Mouse (Mus musculus): ENCODE results near the gene Tac2. TPM values are rescaled to one million over a fixed set of nuclear protein-coding genes. Genes with fewer than 3 reads are reported as not detected.
"Not testable (repeated sequence)": the region's sequence is repeated elsewhere in the genome, so short reads cannot be mapped to it uniquely, and the experiment has no call there.

The Tac2 gene
- polyA plus RNA-seq, 1 experiment from 2014 or later: 0.32 TPM

- H3K9me3 ChIP-seq (ENCODE audit: control insufficient read depth, low read length); H3K4me3 ChIP-seq (ENCODE audit: low read depth, low read length); H3K36me3 ChIP-seq (ENCODE audit: control insufficient read depth, insufficient read depth, low read length); H3K27me3 ChIP-seq (ENCODE audit: control insufficient read depth, insufficient read depth, low read length); H3K4me2 ChIP-seq (ENCODE audit: low read depth, low read length); ATAC-seq (ENCODE audit: low read depth); H3K27ac ChIP-seq (ENCODE audit: low read depth, low read length); H3K9ac ChIP-seq (replicated peaks; ENCODE audit: low read depth, low read length); H3K4me1 ChIP-seq (ENCODE audit: control insufficient read depth, insufficient read depth, low read length): not testable (repeated sequence)
- 85% methylated on average over 10 of the region's 10 CpGs for WGBS
Observed at GRCm38 (mm10) chr10:127762926-127763325, 38.6 kb downstream of the Tac2 start.

GRCm38 (mm10) chr10:127763914-127764680 lies 39.8 kb downstream of the Tac2 start:
- H3K9ac ChIP-seq (replicated peaks; ENCODE audit: low read depth, low read length): no peak overlapping the region
- 73% methylated on average over 12 of the region's 12 CpGs for WGBS

GRCm38 (mm10) chr10:127766564-127766963 lies 42.3 kb downstream of the Tac2 start:
- Histone ChIP-seq H3K4me2 (ENCODE audit: low read depth, low read length) (no peak overlapping the region), H3K4me3 (ENCODE audit: low read depth, low read length) (no peak overlapping the region), H3K9ac (replicated peaks; ENCODE audit: low read depth, low read length) (no peak overlapping the region), H3K9me3 (ENCODE audit: control insufficient read depth, low read length) (no peaks in the 10 kb centered on the region), H3K4me1 (ENCODE audit: control insufficient read depth, insufficient read depth, low read length) (no peaks in the 10 kb centered on the region), H3K36me3 (ENCODE audit: control insufficient read depth, insufficient read depth, low read length) (no peaks in the 10 kb centered on the region), H3K27ac (ENCODE audit: low read depth, low read length) (no peak overlapping the region), H3K27me3 (ENCODE audit: control insufficient read depth, insufficient read depth, low read length) (no peaks in the 10 kb centered on the region)
- no peak for ATAC-seq (ENCODE audit: low read depth)
- 93% methylated on average over 1 of the region's 1 CpGs for WGBS

More at GRCm38 (mm10) chr10:127763914-127764680, 39.8 kb downstream of the Tac2 start:
- H3K4me3 ChIP-seq (ENCODE audit: low read depth, low read length): no peak overlapping the region
- H3K9me3 ChIP-seq (ENCODE audit: control insufficient read depth, low read length): no peaks in the 10 kb centered on the region
- no peaks in the 10 kb centered on the region for H3K4me1 ChIP-seq (ENCODE audit: control insufficient read depth, insufficient read depth, low read length)
- no peaks in the 10 kb centered on the region for H3K36me3 ChIP-seq (ENCODE audit: control insufficient read depth, insufficient read depth, low read length)
- no peak overlapping the region for H3K4me2 ChIP-seq (ENCODE audit: low read depth, low read length)
- H3K27me3 ChIP-seq (ENCODE audit: control insufficient read depth, insufficient read depth, low read length): no peaks in the 10 kb centered on the region
- ATAC-seq (ENCODE audit: low read depth): no peak
- no peak overlapping the region for H3K27ac ChIP-seq (ENCODE audit: low read depth, low read length)

- Histone ChIP-seq H3K27ac (ENCODE audit: low read depth, low read length) (no peak within 1 kb of the TSS), H3K9ac (replicated peaks; ENCODE audit: low read depth, low read length) (no peak within 1 kb of the TSS), H3K36me3 (ENCODE audit: control insufficient read depth, insufficient read depth, low read length) (no peaks in the 10 kb centered on the region), H3K9me3 (ENCODE audit: control insufficient read depth, low read length) (no peaks in the 10 kb centered on the region), H3K4me1 (ENCODE audit: control insufficient read depth, insufficient read depth, low read length) (no peaks in the 10 kb centered on the region), H3K4me3 (ENCODE audit: low read depth, low read length) (no peak within 1 kb of the TSS), H3K27me3 (ENCODE audit: control insufficient read depth, insufficient read depth, low read length) (no peaks in the 10 kb centered on the region), H3K4me2 (ENCODE audit: low read depth, low read length) (no peak within 1 kb of the TSS)
- no peak for ATAC-seq (ENCODE audit: low read depth)
- 85% methylated on average over 2 of the region's 2 CpGs for WGBS
Observed at GRCm38 (mm10) chr10:127776011-127776410, 51.7 kb downstream of the Tac2 start, which contains the start of gene Rdh9. Gene Rdh9 (plus strand): TSS chr10:127776386.

Other genes starting within 250 kb of the Tac2 start
- gene Stac3, start 222.8 kb upstream of the Tac2 start, polyA plus RNA-seq (2014; fragmentation: Nextera tagmentation; extraction: Ambion mirVana): 0.31 TPM in 1 of 2 replicates, not detected in the other
- 9.7 and 13.5 TPM in 2 replicates for gene Ndufa4l2, start 209.5 kb upstream of the Tac2 start, polyA plus RNA-seq (2014; fragmentation: Nextera tagmentation; extraction: Ambion mirVana)
- gene Shmt2, start 202.0 kb upstream of the Tac2 start, polyA plus RNA-seq (2014; fragmentation: Nextera tagmentation; extraction: Ambion mirVana): 44.9 and 46.8 TPM in 2 replicates
- gene Nxph4, start 189.9 kb upstream of the Tac2 start, polyA plus RNA-seq (2014; fragmentation: Nextera tagmentation; extraction: Ambion mirVana): 80.1 and 80.4 TPM in 2 replicates
- gene Lrp1, start 103.3 kb upstream of the Tac2 start, polyA plus RNA-seq (2014; fragmentation: Nextera tagmentation; extraction: Ambion mirVana): 110 and 125 TPM in 2 replicates
- 1.8 and 5.3 TPM in 2 replicates for gene Stat6, start 81.5 kb upstream of the Tac2 start, polyA plus RNA-seq (2014; fragmentation: Nextera tagmentation; extraction: Ambion mirVana)
- gene Nemp1, start 57.6 kb upstream of the Tac2 start, polyA plus RNA-seq (2014; fragmentation: Nextera tagmentation; extraction: Ambion mirVana): 3.0 and 3.4 TPM in 2 replicates
- gene Nab2, start 55.9 kb upstream of the Tac2 start, polyA plus RNA-seq (2014; fragmentation: Nextera tagmentation; extraction: Ambion mirVana): 0.79 and 2.2 TPM in 2 replicates
- gene Myo1a, start 19.3 kb upstream of the Tac2 start, polyA plus RNA-seq (2014; fragmentation: Nextera tagmentation; extraction: Ambion mirVana): 0.28 and 1.1 TPM in 2 replicates
- 4.8 TPM in 2 replicates for gene Zbtb39, start 15.1 kb downstream of the Tac2 start, polyA plus RNA-seq (2014; fragmentation: Nextera tagmentation; extraction: Ambion mirVana)
- 0.13 and 0.33 TPM in 2 replicates for gene Gpr182, start 27.3 kb downstream of the Tac2 start, polyA plus RNA-seq (2014; fragmentation: Nextera tagmentation; extraction: Ambion mirVana)
- not detected in 2 replicates for gene Rdh1, start 35.2 kb downstream of the Tac2 start, polyA plus RNA-seq (2014; fragmentation: Nextera tagmentation; extraction: Ambion mirVana)
- gene Rdh16f1, start 35.3 kb downstream of the Tac2 start, polyA plus RNA-seq (2014; fragmentation: Nextera tagmentation; extraction: Ambion mirVana): 0.25 TPM in 1 of 2 replicates, not detected in the other
- gene Rdh9, start 51.9 kb downstream of the Tac2 start, polyA plus RNA-seq (2014; fragmentation: Nextera tagmentation; extraction: Ambion mirVana): 0.22 TPM in 1 of 2 replicates, not detected in the other
- not detected in 2 replicates for gene Rdh16, start 76.7 kb downstream of the Tac2 start, polyA plus RNA-seq (2014; fragmentation: Nextera tagmentation; extraction: Ambion mirVana)
- gene Rdh19, start 125.5 kb downstream of the Tac2 start, polyA plus RNA-seq (2014; fragmentation: Nextera tagmentation; extraction: Ambion mirVana): not detected in 2 replicates
- not detected in 2 replicates for gene Rdh16f2, start 142.0 kb downstream of the Tac2 start, polyA plus RNA-seq (2014; fragmentation: Nextera tagmentation; extraction: Ambion mirVana)
- not detected in 2 replicates for gene Rdh7, start 164.3 kb downstream of the Tac2 start, polyA plus RNA-seq (2014; fragmentation: Nextera tagmentation; extraction: Ambion mirVana)
- gene Sdr9c7, start 174.0 kb downstream of the Tac2 start, polyA plus RNA-seq (2014; fragmentation: Nextera tagmentation; extraction: Ambion mirVana): not detected in 2 replicates

Data from neural tube, embryonic 14.5 days (tissue).